Comparison of ENCODE assay signal across 27 mouse cellular contexts in the genomic region with DNA sequence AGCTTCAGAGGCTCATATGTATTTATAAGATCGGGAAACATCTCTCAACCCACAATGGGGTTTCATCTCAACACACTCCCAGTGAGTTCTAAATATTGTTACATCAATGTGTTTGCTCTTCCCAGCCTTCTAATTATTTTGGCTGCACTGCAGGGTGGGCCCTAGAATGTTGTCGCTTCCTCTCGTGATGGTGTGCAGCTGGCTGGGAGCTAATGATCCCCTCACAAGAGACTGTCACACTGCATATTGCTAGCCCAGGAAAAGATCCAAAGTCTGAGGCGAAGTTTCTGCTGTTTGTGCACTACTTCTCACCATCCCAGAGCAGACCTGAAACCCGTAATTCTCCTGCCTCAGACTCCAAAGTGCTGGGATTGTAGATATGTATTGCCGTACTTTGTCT. TPM values are rescaled to one million over a fixed set of nuclear protein-coding genes. Genes with fewer than 3 reads are reported as not detected.
DNase-seq lines count a peak whose midpoint lies in the region; ATAC-seq lines count a peak whose summit lies in the region.
"Had no signal": no experiment of that assay in that cellular context is flagged by ENCODE, and none has a peak within 500 bp of the region (broad histone marks: within the 10 kb centered on the region; RNA-seq: fewer than 3 reads in every experiment).

No protein-coding gene starts in this region.

- peak; percentile 36 to 38 for DNase-seq in heart, postnatal 10 days
- no peak for DNase-seq in heart, embryonic 10.5 days (ENCODE audit: low spot score)
- peak; percentile 20 for DNase-seq in kidney, postnatal 14 days
- DNase-seq in kidney, adult 11 months: no peak
- DNase-seq: adrenal gland, postnatal 10 days; adrenal gland, postnatal 36 days; B cell, adult 2 months; cerebellum, adult 11 months; cerebellum, adult 2 months; cerebellum, adult 9-11 months; cerebellum, postnatal 25 days; forebrain, postnatal 0 days; gastrocnemius, adult 2 months; gastrocnemius, postnatal 14 days; heart, adult 18-20 months had no signal

- no peak overlapping the region for H3K4me3 ChIP-seq in heart, embryonic 10.5 days
- no peak overlapping the region for H3K4me3 ChIP-seq in kidney, embryonic 16.5 days (ENCODE audit: low read length)
- no peak overlapping the region for H3K4me3 ChIP-seq in kidney, embryonic 14.5 days (ENCODE audit: low read length)
- H3K4me3 ChIP-seq: embryonic facial prominence, embryonic 12.5 days; embryonic facial prominence, embryonic 15.5 days; gastrocnemius, adult 2 months; heart, embryonic 13.5 days; hindbrain, embryonic 12.5 days; hindbrain, embryonic 15.5 days had no signal

- H3K9ac ChIP-seq in kidney, embryonic 16.5 days (replicated peaks; ENCODE audit: low read length): no peak overlapping the region
- H3K9ac ChIP-seq in kidney, embryonic 14.5 days (ENCODE audit: low read depth, low read length): no peak overlapping the region
- H3K9ac ChIP-seq: embryonic facial prominence, embryonic 12.5 days; embryonic facial prominence, embryonic 15.5 days; forebrain, postnatal 0 days; heart, embryonic 13.5 days; hindbrain, embryonic 12.5 days; hindbrain, embryonic 15.5 days had no signal

- no peaks in the 10 kb centered on the region for H3K4me1 ChIP-seq in heart, embryonic 10.5 days
- 0 out of 2 replicates have a peak, but pooled peaks cover 5% of the 10 kb centered on the region for H3K4me1 ChIP-seq in kidney, embryonic 16.5 days (ENCODE audit: insufficient read depth, low read length)
- no peaks in the 10 kb centered on the region for H3K4me1 ChIP-seq in kidney, embryonic 14.5 days (ENCODE audit: control insufficient read depth, insufficient read depth, low read length)
- H3K4me1 ChIP-seq: embryonic facial prominence, embryonic 12.5 days; hindbrain, embryonic 12.5 days; hindbrain, embryonic 15.5 days had no signal

- H3K27me3 ChIP-seq in heart, embryonic 10.5 days (ENCODE audit: insufficient read depth, poor library complexity, severe bottlenecking): no peaks in the 10 kb centered on the region
- no peaks in the 10 kb centered on the region for H3K27me3 ChIP-seq in kidney, embryonic 16.5 days (ENCODE audit: insufficient read depth, low read length)
- no peaks in the 10 kb centered on the region for H3K27me3 ChIP-seq in kidney, embryonic 14.5 days (ENCODE audit: control insufficient read depth, insufficient read depth, low read length)
- H3K27me3 ChIP-seq: CH12.LX; embryonic facial prominence, embryonic 12.5 days; embryonic facial prominence, embryonic 15.5 days; heart, embryonic 13.5 days; hindbrain, embryonic 12.5 days; hindbrain, embryonic 15.5 days had no signal

- peak; percentile 63 for ATAC-seq in kidney, embryonic 16.5 days (ENCODE audit: low FRiP score, low TSS enrichment)
- no peak for ATAC-seq in kidney, embryonic 14.5 days (ENCODE audit: low FRiP score, low TSS enrichment)
- ATAC-seq in megakaryocyte, adult 5-6 weeks (ENCODE audit: poor library complexity, severe bottlenecking): no peak
- ATAC-seq: forebrain, embryonic 14.5 days; forebrain, postnatal 0 days; Patski had no signal

- no peak overlapping the region for H3K4me2 ChIP-seq in kidney, embryonic 16.5 days (replicated peaks; ENCODE audit: low read depth, low read length)
- H3K4me2 ChIP-seq in kidney, embryonic 14.5 days (replicated peaks; ENCODE audit: low read depth, low read length): no peak overlapping the region
- H3K4me2 ChIP-seq: embryonic facial prominence, embryonic 12.5 days; embryonic facial prominence, embryonic 15.5 days; heart, embryonic 13.5 days; hindbrain, embryonic 12.5 days; hindbrain, embryonic 15.5 days had no signal

- intact Hi-C loops in heart, postnatal 10 days (cut with DNase I): no loop called here

- H3K9me3 ChIP-seq in heart, embryonic 10.5 days: no peaks in the 10 kb centered on the region
- no peaks in the 10 kb centered on the region for H3K9me3 ChIP-seq in kidney, embryonic 16.5 days (ENCODE audit: low read length)
- no peaks in the 10 kb centered on the region for H3K9me3 ChIP-seq in kidney, embryonic 14.5 days (ENCODE audit: control insufficient read depth, low read length)
- H3K9me3 ChIP-seq: embryonic facial prominence, embryonic 12.5 days; embryonic facial prominence, embryonic 15.5 days; G1E; heart, embryonic 13.5 days; hindbrain, embryonic 12.5 days; hindbrain, embryonic 15.5 days had no signal

- H3K27ac ChIP-seq in heart, embryonic 10.5 days: no peak overlapping the region
- peak overlapping the region; percentile 23; the same call in 1 of the 2 replicates for H3K27ac ChIP-seq in kidney, embryonic 16.5 days (ENCODE audit: low read length)
- no peak overlapping the region; the same call in 1 of the 2 replicates for H3K27ac ChIP-seq in kidney, embryonic 14.5 days (ENCODE audit: low read depth, low read length)
- H3K27ac ChIP-seq: embryonic facial prominence, embryonic 12.5 days; embryonic facial prominence, embryonic 15.5 days; gastrocnemius, adult 2 months; heart, embryonic 13.5 days; hindbrain, embryonic 12.5 days; hindbrain, embryonic 15.5 days had no signal

- WGBS in heart, embryonic 10.5 days: 82% methylated on average over 6 of the region's 6 CpGs
- WGBS in kidney, embryonic 16.5 days: 67% methylated on average over 6 of the region's 6 CpGs
- 65% methylated on average over 6 of the region's 6 CpGs for WGBS in kidney, embryonic 14.5 days

- no peaks in the 10 kb centered on the region for H3K36me3 ChIP-seq in heart, embryonic 10.5 days
- H3K36me3 ChIP-seq in kidney, embryonic 16.5 days (ENCODE audit: insufficient read depth, low read length): no peaks in the 10 kb centered on the region
- H3K36me3 ChIP-seq in kidney, embryonic 14.5 days (ENCODE audit: control insufficient read depth, insufficient read depth, low read length): no peaks in the 10 kb centered on the region
- H3K36me3 ChIP-seq: embryonic facial prominence, embryonic 12.5 days; embryonic facial prominence, embryonic 15.5 days; G1E; heart, embryonic 13.5 days; hindbrain, embryonic 12.5 days; hindbrain, embryonic 15.5 days had no signal

RNA-seq across cellular contexts. Expression of a gene that starts 45.6 kb away (rescaled TPM):
- total RNA-seq in heart, postnatal 10 days (2021): 10 to 100 TPM; 15.3 to 16.4 TPM
- polyA plus RNA-seq in heart, embryonic 10.5 days (2016; fragmentation: Nextera tagmentation; extraction: Ambion mirVana): 15.9 and 16.1 TPM in 2 replicates
- 14.2 and 14.8 TPM in 2 replicates for polyA plus RNA-seq in kidney, embryonic 16.5 days (2015; fragmentation: Nextera tagmentation; extraction: Ambion mirVana)
- polyA plus RNA-seq in kidney, embryonic 14.5 days (2014; fragmentation: Nextera tagmentation; extraction: Ambion mirVana): 12.3 and 13.1 TPM in 2 replicates
- 7.0 and 10.5 TPM in 2 replicates for total RNA-seq in megakaryocyte, adult 5-6 weeks (2015)
- total RNA-seq in megakaryocyte, adult 5-6 weeks (2017): 5.6 and 8.0 TPM in 2 replicates

RNA-seq across cellular contexts. Expression of a gene that starts 45.6 kb away (rescaled TPM):
- total RNA-seq in heart, postnatal 10 days (2021): 100 to 1,000 TPM; 176 to 187 TPM
- 521 and 603 TPM in 2 replicates for polyA plus RNA-seq in heart, embryonic 10.5 days (2016; fragmentation: Nextera tagmentation; extraction: Ambion mirVana)
- 556 and 574 TPM in 2 replicates for polyA plus RNA-seq in kidney, embryonic 16.5 days (2015; fragmentation: Nextera tagmentation; extraction: Ambion mirVana)
- 639 and 654 TPM in 2 replicates for polyA plus RNA-seq in kidney, embryonic 14.5 days (2014; fragmentation: Nextera tagmentation; extraction: Ambion mirVana)
- 274 and 308 TPM in 2 replicates for total RNA-seq in megakaryocyte, adult 5-6 weeks (2015)
- 263 and 265 TPM in 2 replicates for total RNA-seq in megakaryocyte, adult 5-6 weeks (2017)

Comparison
In these comparisons a context has a peak if more than half of its experiments do, and no peak if none do; other contexts are left out.
1. DNase-seq: peak in heart, postnatal 10 days (2 of 2) and kidney, postnatal 14 days (single experiment); none in heart, embryonic 10.5 days (single experiment) and kidney, adult 11 months (single experiment).